Mouse (Mus musculus) hematopoietic stem cell, adult 5-6 weeks (primary cell): ENCODE data around the gene Tcf7l1. TPM values are rescaled to one million over a fixed set of nuclear protein-coding genes. Genes with fewer than 3 reads are reported as not detected.
A peak's percentile ranks its signal among the peaks of the same experiment; 100 is the strongest.

ENCODE experiments used
- ATAC-seq, 2 experiments: fragments of 125-278 bp in 1 of 2; replicated peaks in 1 of 2; 2 replicates each; pipeline ENCODE4 v1.8.0; 2016 to 2017; ENCODE audit warnings: inconsistent platforms in 2 of 2, mild to moderate bottlenecking in 2 of 2, moderate number of reproducible peaks in 2 of 2, low read depth in 1 of 2, moderate TSS enrichment in 1 of 2; ENCODE audit not compliant: low FRiP score in 2 of 2, poor library complexity in 2 of 2, severe bottlenecking in 2 of 2, insufficient read depth in 1 of 2, low TSS enrichment in 1 of 2
- total RNA-seq: library from RNA; stranded (forward); fragments of 172-1452, 232-1000 nt; gene quantifications from 2 replicates; pipeline ENCODE4 v1.2.3, GENCODE M21; 2017

The Tcf7l1 gene
- total RNA-seq, 1 experiment from 2014 or later: 0.25 TPM

- no peak for ATAC-seq
Observed at GRCm38 (mm10) chr6:72600216-72600615, 188.8 kb downstream of the Tcf7l1 start.

- no peak for ATAC-seq
Observed at GRCm38 (mm10) chr6:72598791-72599557, 190.1 kb downstream of the Tcf7l1 start.

- peak; percentile 80 to 85 for ATAC-seq
Observed at GRCm38 (mm10) chr6:72597956-72598753, 190.9 kb downstream of the Tcf7l1 start, which contains the start of the genes Elmod3 and Retsat. TSS of gene Elmod3 (minus strand) at chr6:72598413. TSS of gene Retsat (plus strand) at chr6:72598475.

GRCm38 (mm10) chr6:72597083-72597874 lies 191.8 kb downstream of the Tcf7l1 start:
- ATAC-seq: no peak

GRCm38 (mm10) chr6:72593914-72594313 lies 195.1 kb downstream of the Tcf7l1 start:
- no peak for ATAC-seq

GRCm38 (mm10) chr6:72593011-72593803 lies 195.8 kb downstream of the Tcf7l1 start:
- no peak for ATAC-seq

GRCm38 (mm10) chr6:72590111-72590510 lies 198.9 kb downstream of the Tcf7l1 start:
- ATAC-seq: no peak

- ATAC-seq: no peak
Observed at GRCm38 (mm10) chr6:72588307-72588706, 200.7 kb downstream of the Tcf7l1 start.

- no peak for ATAC-seq
Observed at GRCm38 (mm10) chr6:72586701-72587100, 202.4 kb downstream of the Tcf7l1 start.

GRCm38 (mm10) chr6:72584154-72584553 lies 204.9 kb downstream of the Tcf7l1 start:
- ATAC-seq: no peak

GRCm38 (mm10) chr6:72583211-72583839 lies 205.7 kb downstream of the Tcf7l1 start:
- ATAC-seq: no peak

- ATAC-seq: no peak
Observed at GRCm38 (mm10) chr6:72581625-72582382, 207.2 kb downstream of the Tcf7l1 start.

Other genes starting within 250 kb of the Tcf7l1 start
- gene Capg, start 244.9 kb downstream of the Tcf7l1 start, total RNA-seq: 61.1 and 113 TPM in 2 replicates
- 7.6 and 9.8 TPM in 2 replicates for gene Elmod3, start 190.8 kb downstream of the Tcf7l1 start, total RNA-seq
- 12.4 and 17.1 TPM in 2 replicates for gene Retsat, start 190.8 kb downstream of the Tcf7l1 start, total RNA-seq
- 93.9 and 95.8 TPM in 2 replicates for gene Tgoln1, start 172.3 kb downstream of the Tcf7l1 start, total RNA-seq
- gene Kcmf1, start 110.7 kb upstream of the Tcf7l1 start, total RNA-seq: 112 and 159 TPM in 2 replicates
- gene Tmsb10, start 169.5 kb upstream of the Tcf7l1 start, total RNA-seq: 586 and 795 TPM in 2 replicates